Mouse (Mus musculus) limb, embryonic 14.5 days (tissue): ENCODE measurements at regions not wholly inside any gene's neighbourhood (a gene's known extent, or its start where the extent isn't known, plus 50 kb on each side); places are given as distances from the start of the nearest gene placed in this dataset.
"Not testable (repeated sequence)": the region's sequence is repeated elsewhere in the genome, so short reads cannot be mapped to it uniquely, and the experiment has no call there.

ENCODE experiments used
- ATAC-seq: fragments of 200-750 bp; cut with Nextera tagmentation; 2 replicates; pipeline ENCODE4 v1.8.0; 2017; ENCODE audit warnings: low read depth, moderate number of reproducible peaks, moderate TSS enrichment; ENCODE audit not compliant: low FRiP score
- DNase-seq: peaks from one replicate; pipeline ENCODE4 v3.0.0-alpha.2; 2015; ENCODE audit warnings: low spot score
- H3K27ac ChIP-seq: fragments of 300-500 bp; sonication (generic); replicated peaks from 2 replicates; pipeline ENCODE4 v1.5.1; 2014; ENCODE audit warnings: low read depth, mild to moderate bottlenecking, low read length, moderate library complexity, mixed read lengths
- H3K27me3 ChIP-seq: fragments of 300-500 bp; sonication (generic); 2 replicates; pipeline ENCODE4 v1.6.1; 2014; ENCODE audit warnings: low read length, mixed read lengths; ENCODE audit not compliant: control insufficient read depth, insufficient read depth
- H3K36me3 ChIP-seq: fragments of 300-500 bp; sonication (generic); 2 replicates; pipeline ENCODE4 v1.6.1; 2014; ENCODE audit warnings: mild to moderate bottlenecking, low read length, moderate library complexity, mixed read lengths; ENCODE audit not compliant: control insufficient read depth, insufficient read depth
- H3K4me1 ChIP-seq: fragments of 300-500 bp; sonication (generic); 2 replicates; pipeline ENCODE4 v1.6.1; 2014; ENCODE audit warnings: antibody characterized with exemption, low read length, mixed read lengths; ENCODE audit not compliant: control insufficient read depth, insufficient read depth
- H3K4me2 ChIP-seq: fragments of 300-500 bp; sonication (generic); replicated peaks from 2 replicates; pipeline ENCODE4 v1.6.1; 2014; ENCODE audit warnings: low read depth, mild to moderate bottlenecking, low read length, moderate library complexity; ENCODE audit not compliant: severe bottlenecking
- H3K4me3 ChIP-seq: fragments of 300-500 bp; sonication (generic); replicated peaks from 2 replicates; pipeline ENCODE4 v1.5.1; 2014; ENCODE audit warnings: low read length
- H3K9ac ChIP-seq: fragments of 300-500 bp; sonication (generic); 2 replicates; pipeline ENCODE4 v1.6.1; 2014; ENCODE audit warnings: mild to moderate bottlenecking, low read depth, low read length, moderate library complexity; ENCODE audit not compliant: severe bottlenecking
- H3K9me3 ChIP-seq: fragments of 300-500 bp; sonication (generic); 2 replicates; pipeline ENCODE4 v1.6.1; 2016; ENCODE audit warnings: low read length; ENCODE audit not compliant: control insufficient read depth
- POLR2A ChIP-seq: fragments of 200-500 bp; IDR thresholded peaks from 2 replicates; pipeline ENCODE4 v1.8.0; 2012; ENCODE audit warnings: inconsistent platforms, mild to moderate bottlenecking, moderate library complexity, borderline replicate concordance; ENCODE audit not compliant: insufficient read depth, insufficient read length; ENCODE audit errors: extremely low read depth
- WGBS: fragments of 180-500 bp; shearing (Covaris S2); extraction: QIAGEN DNeasy Blood & Tissue Kit; methylation state at CpG from one replicate; pipeline ENCODE4 v1.1.7; 2014; 5-methylcytosine and 5-hydroxymethylcytosine counted together

DNA sequence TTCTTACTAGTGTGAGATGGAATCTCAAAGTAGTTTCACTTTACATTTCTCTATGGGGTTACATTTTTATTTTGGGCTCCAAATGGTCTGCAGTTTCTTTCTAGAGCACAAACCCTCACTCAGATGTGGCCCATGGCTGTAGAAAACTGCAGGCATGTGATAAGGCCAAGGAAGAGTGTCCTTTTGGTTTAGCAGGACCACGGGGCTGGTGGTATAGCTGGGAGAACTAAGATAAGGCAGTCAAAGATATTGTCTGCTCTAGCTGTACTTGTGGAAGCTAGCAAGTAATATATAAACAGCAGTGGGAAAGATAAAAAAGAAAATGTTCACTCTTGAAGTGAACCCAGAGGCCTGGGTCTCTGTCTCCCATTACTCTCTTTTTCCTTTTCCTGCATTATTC, 166.9 kb downstream of the Gm8797 start:
- H3K36me3 ChIP-seq = no peaks in the 10 kb centered on the region
- H3K4me1 ChIP-seq = no peaks in the 10 kb centered on the region
- H3K27ac ChIP-seq = no peak overlapping the region
- H3K9ac ChIP-seq = no peak overlapping the region
- no peak for ATAC-seq
- WGBS = 88% methylated on average over 1 of the region's 1 CpGs
- H3K9me3 ChIP-seq = no peaks in the 10 kb centered on the region
- TF ChIP-seq POLR2A = no peak
- no peak for DNase-seq
- H3K4me3 ChIP-seq = no peak overlapping the region
- no peak overlapping the region for H3K4me2 ChIP-seq
- no peaks in the 10 kb centered on the region for H3K27me3 ChIP-seq

DNA sequence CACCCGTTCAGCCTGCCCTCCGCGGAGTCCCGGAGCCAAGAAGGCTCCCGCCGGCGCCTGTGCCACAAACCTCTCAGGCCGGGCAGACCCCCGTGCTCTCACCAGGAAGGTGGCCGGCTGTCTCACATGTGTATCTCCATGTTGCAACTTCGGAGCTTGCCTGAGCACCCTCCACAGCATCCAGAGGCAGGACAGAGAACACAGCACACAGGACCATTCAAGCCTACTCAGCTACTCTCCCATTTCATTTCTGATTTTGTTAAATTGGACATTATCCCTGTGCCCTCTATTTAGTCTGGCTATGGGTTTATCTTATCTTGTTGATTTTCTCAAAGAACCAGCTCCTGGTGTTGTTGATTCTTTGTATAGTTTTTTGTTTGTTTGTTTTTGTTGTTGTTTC, 199.6 kb downstream of the Gm8797 start:
- not testable (repeated sequence) for H3K36me3 ChIP-seq, H3K4me3 ChIP-seq, H3K9ac ChIP-seq, H3K27ac ChIP-seq, H3K4me1 ChIP-seq, H3K9me3 ChIP-seq, H3K27me3 ChIP-seq, DNase-seq, H3K4me2 ChIP-seq, ATAC-seq
- WGBS = 88% methylated on average over 11 of the region's 11 CpGs

DNA sequence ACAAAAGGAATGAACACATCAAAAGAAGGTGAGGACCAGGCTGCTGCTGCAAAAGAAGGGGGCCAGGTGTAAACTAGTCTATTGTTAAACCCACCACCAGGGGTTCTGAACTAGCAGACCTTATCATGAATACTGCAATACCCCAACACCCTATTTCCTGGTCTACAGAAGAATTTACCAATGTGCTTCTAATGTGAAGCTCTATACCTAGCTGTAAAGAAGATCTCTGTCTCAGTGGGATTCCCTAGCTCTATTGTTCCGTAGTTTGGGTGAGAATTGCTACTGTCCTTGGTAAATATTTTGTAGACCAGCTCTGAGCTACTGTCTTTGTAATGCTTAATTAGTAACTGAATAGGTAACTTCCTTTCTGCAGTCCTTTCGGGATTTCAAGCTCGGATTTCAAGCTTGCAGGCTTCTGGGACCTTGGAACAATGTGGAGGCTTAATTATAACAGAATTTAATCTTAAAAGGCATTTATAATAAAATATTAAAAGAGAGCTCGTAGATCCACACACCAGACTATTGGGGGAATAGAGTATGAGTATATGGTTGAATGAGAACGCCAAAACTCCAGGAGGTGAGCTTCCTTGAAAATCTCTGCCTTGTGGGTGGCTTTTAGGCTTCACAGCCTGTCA, 238.5 kb downstream of the Gm8797 start:
- H3K27me3 ChIP-seq, H3K4me3 ChIP-seq, H3K9ac ChIP-seq, H3K4me1 ChIP-seq, ATAC-seq, H3K27ac ChIP-seq, DNase-seq, H3K9me3 ChIP-seq, H3K36me3 ChIP-seq, H3K4me2 ChIP-seq: not testable (repeated sequence)
- WGBS = 76% methylated on average over 5 of the region's 5 CpGs

DNA sequence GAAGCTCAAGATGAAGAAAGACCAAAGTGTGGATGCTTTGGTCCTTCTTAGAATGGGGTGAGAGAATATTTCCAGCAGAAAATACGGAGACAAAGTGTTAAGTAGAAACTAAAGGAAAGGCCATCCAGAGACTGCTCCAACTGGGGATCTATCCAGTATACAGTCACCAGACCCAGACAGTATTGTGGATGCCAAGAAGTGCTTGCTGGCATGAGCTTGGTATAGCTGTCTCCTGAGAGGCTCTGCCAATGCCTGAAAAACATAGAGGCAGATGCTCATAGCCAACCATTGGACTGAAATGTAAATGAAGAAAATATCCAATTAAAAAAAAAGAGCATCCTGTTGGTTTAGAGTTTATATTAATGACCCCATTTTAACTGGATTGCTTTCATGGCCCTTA, 253.8 kb downstream of the Gm8797 start:
- H3K36me3 ChIP-seq = no peaks in the 10 kb centered on the region
- H3K4me3 ChIP-seq = no peak overlapping the region

DNA sequence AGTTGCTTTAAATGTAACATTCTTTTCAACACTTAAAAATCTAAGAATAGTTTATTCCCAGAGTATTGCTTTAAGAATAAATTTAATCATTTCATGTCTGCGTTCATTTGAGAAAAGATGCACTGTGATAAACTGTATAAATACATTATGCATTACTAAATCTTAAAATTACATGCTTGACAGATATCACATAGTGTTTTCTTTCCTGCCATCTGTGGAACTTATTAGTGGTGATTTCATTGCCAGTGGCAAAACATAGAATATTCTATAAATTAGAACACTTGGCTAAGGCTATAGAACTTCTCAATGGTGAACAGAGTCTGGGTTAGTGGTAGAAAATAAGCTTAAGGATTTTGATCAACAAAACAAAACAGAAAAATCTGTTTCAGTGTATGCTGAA, 268.1 kb downstream of the Gm8797 start:
- no peaks in the 10 kb centered on the region for H3K36me3 ChIP-seq

More for the DNA sequence above, 253.8 kb downstream of the Gm8797 start:
- Histone ChIP-seq H3K9me3 (no peaks in the 10 kb centered on the region), H3K4me1 (no peaks in the 10 kb centered on the region), H3K9ac (no peak overlapping the region), H3K27me3 (no peaks in the 10 kb centered on the region), H3K4me2 (no peak overlapping the region), H3K27ac (no peak overlapping the region)
- no peak for DNase-seq
- ATAC-seq = no peak
- TF ChIP-seq POLR2A = no peak
- 81% methylated on average over 1 of the region's 1 CpGs for WGBS

DNA sequence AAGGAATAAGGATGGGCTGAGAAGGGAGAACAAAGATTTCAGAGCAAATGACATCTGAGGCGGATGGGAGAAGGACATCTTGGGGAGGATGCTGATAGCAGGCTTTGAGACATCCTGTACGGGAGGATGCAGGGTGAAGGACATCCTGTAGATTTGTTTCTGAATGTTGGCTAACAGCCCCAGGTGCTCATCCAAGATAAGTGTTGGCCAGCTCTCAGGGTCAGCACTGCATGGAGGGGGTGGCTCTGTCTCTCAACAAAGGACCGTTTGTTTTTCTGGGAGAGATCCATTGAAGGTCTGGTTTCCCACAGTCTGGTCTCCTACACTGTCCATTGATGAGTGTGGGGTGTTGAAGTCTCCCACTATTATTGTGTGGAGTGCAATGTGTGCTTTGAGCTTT, 290.7 kb downstream of the Gm8797 start:
- H3K9me3 ChIP-seq, DNase-seq, ATAC-seq, H3K36me3 ChIP-seq, H3K9ac ChIP-seq, H3K4me3 ChIP-seq, H3K27ac ChIP-seq, H3K4me2 ChIP-seq, H3K27me3 ChIP-seq, H3K4me1 ChIP-seq: not testable (repeated sequence)
- WGBS = 87% methylated on average over 3 of the region's 3 CpGs

More for the DNA sequence above, 268.1 kb downstream of the Gm8797 start:
- no peaks in the 10 kb centered on the region for H3K9me3 ChIP-seq
- no peak overlapping the region for H3K4me2 ChIP-seq
- ATAC-seq = no peak
- WGBS = 85% methylated on average over 1 of the region's 1 CpGs
- no peaks in the 10 kb centered on the region for H3K27me3 ChIP-seq
- no peak for TF ChIP-seq POLR2A
- no peak for DNase-seq
- no peak overlapping the region for H3K27ac ChIP-seq
- no peaks in the 10 kb centered on the region for H3K4me1 ChIP-seq
- no peak overlapping the region for H3K4me3 ChIP-seq
- no peak overlapping the region for H3K9ac ChIP-seq
